Mouse (Mus musculus) stomach, postnatal 0 days (tissue): Measurements from ENCODE around the gene Gm8947. TPM values are rescaled to one million over a fixed set of nuclear protein-coding genes. Genes with fewer than 3 reads are reported as not detected.
"Not testable (repeated sequence)": the region's sequence is repeated elsewhere in the genome, so short reads cannot be mapped to it uniquely, and the experiment has no call there.

Experiments used
- ATAC-seq: fragments of 200-750 bp; cut with Nextera tagmentation; 2 replicates; pipeline ENCODE4 v1.8.0; 2017; ENCODE audit not compliant: low FRiP score, low TSS enrichment
- DNase-seq: peaks from one replicate; pipeline ENCODE4 v3.0.0-alpha.2; 2016; ENCODE audit warnings: low spot score
- H3K27ac ChIP-seq: fragments of 300-500 bp; sonication (generic); replicated peaks from 2 replicates; pipeline ENCODE4 v1.5.1; 2014; ENCODE audit warnings: mild to moderate bottlenecking, control low read depth
- H3K27me3 ChIP-seq: fragments of 300-500 bp; sonication (generic); 2 replicates; pipeline ENCODE4 v1.6.1; 2014; ENCODE audit warnings: low read length; ENCODE audit not compliant: control insufficient read depth, insufficient read depth
- H3K36me3 ChIP-seq: fragments of 300-500 bp; sonication (generic); 2 replicates; pipeline ENCODE4 v1.6.1; 2014; ENCODE audit warnings: low read length, mixed read lengths; ENCODE audit not compliant: control insufficient read depth, insufficient read depth
- H3K4me1 ChIP-seq: fragments of 300-500 bp; sonication (generic); replicated peaks from 2 replicates; pipeline ENCODE4 v1.6.1; 2014; ENCODE audit warnings: antibody characterized with exemption; ENCODE audit not compliant: control insufficient read depth, insufficient read depth
- H3K4me2 ChIP-seq: fragments of 300-500 bp; sonication (generic); replicated peaks from 2 replicates; pipeline ENCODE4 v1.6.1; 2014; ENCODE audit warnings: low read depth, mild to moderate bottlenecking, control low read depth, moderate library complexity
- H3K4me3 ChIP-seq: fragments of 300-500 bp; sonication (generic); 2 replicates; pipeline ENCODE4 v1.5.1; 2014; ENCODE audit warnings: low read depth, low read length, control low read depth
- H3K9ac ChIP-seq: fragments of 300-500 bp; sonication (generic); 2 replicates; pipeline ENCODE4 v1.6.1; 2014; ENCODE audit warnings: mild to moderate bottlenecking, low read length, control low read depth, mixed read lengths
- H3K9me3 ChIP-seq: fragments of 300-500 bp; sonication (generic); 2 replicates; pipeline ENCODE4 v1.6.1; 2016; ENCODE audit warnings: low read length; ENCODE audit not compliant: control insufficient read depth
- CTCF ChIP-seq: IDR thresholded peaks from 2 replicates; pipeline ENCODE4 v1.5.1; 2016; ENCODE audit warnings: antibody characterized with exemption, low read depth, mild to moderate bottlenecking, moderate library complexity
- EP300 ChIP-seq: optimal IDR thresholded peaks from 2 replicates; pipeline ENCODE3; 2016; ENCODE audit warnings: antibody characterized with exemption
- WGBS: fragments of 180-500 bp; shearing (Covaris S2); extraction: QIAGEN DNeasy Blood & Tissue Kit; methylation state at CpG from one replicate; pipeline ENCODE4 v1.1.7; 2014; 5-methylcytosine and 5-hydroxymethylcytosine counted together
- polyA plus RNA-seq: library from polyadenylated mRNA; unstranded; fragments of >200 nt; fragmentation: Nextera tagmentation; extraction: Ambion mirVana; gene quantifications from 2 replicates; pipeline ENCODE4 v1.2.1, GENCODE M21; 2015

Gene Gm8947
- polyA plus RNA-seq = 0.05 TPM in 1 of 2 replicates, not detected in the other

GRCm38 (mm10) chr1:151192075-151192474 is at the start of gene Gm8947:
Gene Gm8947, plus strand, starts transcription at chr1:151192376.
- not testable (repeated sequence) for H3K9me3 ChIP-seq, H3K9ac ChIP-seq, H3K27me3 ChIP-seq, H3K27ac ChIP-seq, H3K4me1 ChIP-seq, H3K4me2 ChIP-seq, DNase-seq, ATAC-seq, H3K4me3 ChIP-seq, H3K36me3 ChIP-seq
- no CpG with 5 or more reads among the region's 7 CpGs for WGBS

GRCm38 (mm10) chr1:151144471-151145146 is 47.6 kb upstream of the Gm8947 start:
- H3K27ac ChIP-seq = no peak overlapping the region

GRCm38 (mm10) chr1:151147801-151148200 is 44.4 kb upstream of the Gm8947 start:
- DNase-seq = no peak
- H3K4me3 ChIP-seq = no peak overlapping the region
- H3K27ac ChIP-seq = no peak overlapping the region
- ATAC-seq = no peak
- no peak overlapping the region for H3K9ac ChIP-seq
- H3K27me3 ChIP-seq = no peaks in the 10 kb centered on the region
- no peak overlapping the region for H3K4me2 ChIP-seq
- no peaks in the 10 kb centered on the region for H3K4me1 ChIP-seq
- no peaks in the 10 kb centered on the region for H3K9me3 ChIP-seq
- TF ChIP-seq CTCF (no peak), EP300 (no peak)
- no peaks in the 10 kb centered on the region for H3K36me3 ChIP-seq

More at GRCm38 (mm10) chr1:151144471-151145146, 47.6 kb upstream of the Gm8947 start:
- ATAC-seq (no peak), DNase-seq (no peak)
- Histone ChIP-seq H3K9me3 (no peaks in the 10 kb centered on the region), H3K9ac (no peak overlapping the region), H3K4me3 (no peak overlapping the region), H3K4me2 (no peak overlapping the region), H3K36me3 (no peaks in the 10 kb centered on the region), H3K27me3 (no peaks in the 10 kb centered on the region), H3K4me1 (no peaks in the 10 kb centered on the region)
- WGBS = 42% methylated on average over 6 of the region's 6 CpGs
- TF ChIP-seq CTCF (no peak), EP300 (no peak)

GRCm38 (mm10) chr1:151150211-151150610 is 42.0 kb upstream of the Gm8947 start:
- Histone ChIP-seq H3K9me3 (no peaks in the 10 kb centered on the region), H3K9ac (no peak overlapping the region), H3K4me3 (no peak overlapping the region), H3K4me2 (no peak overlapping the region), H3K27me3 (no peaks in the 10 kb centered on the region), H3K36me3 (no peaks in the 10 kb centered on the region), H3K4me1 (no peaks in the 10 kb centered on the region), H3K27ac (no peak overlapping the region)
- ATAC-seq (no peak), DNase-seq (no peak)
- WGBS = 94% methylated on average over 7 of the region's 7 CpGs
- TF ChIP-seq CTCF (no peak), EP300 (no peak)

GRCm38 (mm10) chr1:151151089-151151488 is 41.1 kb upstream of the Gm8947 start:
- H3K36me3 ChIP-seq = no peaks in the 10 kb centered on the region
- H3K4me1 ChIP-seq = no peaks in the 10 kb centered on the region
- ATAC-seq (no peak), DNase-seq (no peak)
- no peak overlapping the region for H3K4me2 ChIP-seq
- no peaks in the 10 kb centered on the region for H3K27me3 ChIP-seq
- TF ChIP-seq CTCF = no peak
- no peak for TF ChIP-seq EP300
- no peaks in the 10 kb centered on the region for H3K9me3 ChIP-seq
- H3K4me3 ChIP-seq = no peak overlapping the region
- 68% methylated on average over 2 of the region's 2 CpGs for WGBS
- no peak overlapping the region for H3K27ac ChIP-seq
- no peak overlapping the region for H3K9ac ChIP-seq

- TF ChIP-seq CTCF (no peak), EP300 (no peak)
- no peak for DNase-seq
- H3K27ac ChIP-seq = no peak overlapping the region
These were observed 39.0 kb upstream of the Gm8947 start for GRCm38 (mm10) chr1:151153056-151153652.

GRCm38 (mm10) chr1:151154131-151154530 is 38.0 kb upstream of the Gm8947 start:
- WGBS = 76% methylated on average over 9 of the region's 9 CpGs
- ATAC-seq, H3K9ac ChIP-seq, DNase-seq, H3K27me3 ChIP-seq, H3K27ac ChIP-seq, H3K4me2 ChIP-seq, H3K4me3 ChIP-seq, H3K36me3 ChIP-seq, H3K4me1 ChIP-seq, H3K9me3 ChIP-seq: not testable (repeated sequence)

More at GRCm38 (mm10) chr1:151153056-151153652, 39.0 kb upstream of the Gm8947 start:
- H3K4me1 ChIP-seq = no peaks in the 10 kb centered on the region
- no peak overlapping the region for H3K4me2 ChIP-seq
- no peak overlapping the region for H3K9ac ChIP-seq
- H3K9me3 ChIP-seq = no peaks in the 10 kb centered on the region
- H3K27me3 ChIP-seq = no peaks in the 10 kb centered on the region
- H3K4me3 ChIP-seq = no peak overlapping the region
- WGBS = 65% methylated on average over 6 of the region's 6 CpGs
- H3K36me3 ChIP-seq = no peaks in the 10 kb centered on the region
- ATAC-seq = peak; percentile 67
